Comparison of ENCODE assay signal across 23 mouse cellular contexts in the genomic region with DNA sequence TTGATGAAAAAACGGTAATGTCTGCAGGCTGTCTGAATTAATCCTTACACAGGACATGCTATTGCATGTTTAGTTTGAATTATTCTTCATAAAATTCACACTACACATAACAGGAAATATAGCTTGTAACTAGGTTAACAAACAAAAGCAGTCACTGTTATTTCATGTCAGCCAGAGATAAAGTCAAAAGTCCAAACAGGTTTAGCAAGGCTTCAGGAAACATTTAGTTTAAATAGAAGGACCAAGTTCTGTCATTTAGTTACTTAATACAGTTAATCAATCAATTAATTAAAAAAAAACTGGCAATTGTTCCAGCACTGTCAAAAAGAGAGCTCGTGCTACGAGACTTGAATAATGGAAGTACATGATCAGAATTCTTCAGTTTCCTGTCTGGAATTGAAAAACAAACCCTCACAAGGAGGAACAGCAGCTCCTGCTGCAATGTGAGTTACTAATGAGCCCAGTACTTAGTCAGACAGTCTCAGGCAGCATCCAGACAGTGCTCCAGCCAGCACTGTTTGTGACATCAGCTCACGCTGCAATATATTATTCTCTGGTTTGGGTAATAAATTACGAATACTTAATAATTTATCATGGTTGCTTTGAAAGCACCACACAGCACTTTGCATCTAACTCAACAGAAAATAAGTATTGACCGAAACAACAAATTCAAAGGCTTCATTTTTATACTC.
DNase-seq lines count a peak whose midpoint lies in the region; ATAC-seq lines count a peak whose summit lies in the region.
"Had no signal": no experiment of that assay in that cellular context is flagged by ENCODE, and none has a peak within 500 bp of the region (broad histone marks: within the 10 kb centered on the region; RNA-seq: fewer than 3 reads in every experiment).

No protein-coding gene starts in this region.

- no peak overlapping the region for H3K4me2 ChIP-seq in hindbrain, embryonic 15.5 days
- H3K4me2 ChIP-seq in neural tube, embryonic 12.5 days (replicated peaks): no peak overlapping the region
- H3K4me2 ChIP-seq in neural tube, embryonic 15.5 days: no peak overlapping the region
- no peak overlapping the region for H3K4me2 ChIP-seq in neural tube, embryonic 14.5 days (ENCODE audit: low read depth, low read length)
- H3K4me2 ChIP-seq: embryonic facial prominence, embryonic 15.5 days; heart, embryonic 11.5 days had no signal

- ATAC-seq in hindbrain, embryonic 15.5 days (ENCODE audit: low FRiP score, low read depth): peak; percentile 48; the same call in 1 of the 2 replicates
- 0 out of 2 replicates have a peak, but pooled peaks have one; percentile 37 for ATAC-seq in neural tube, embryonic 12.5 days (ENCODE audit: low FRiP score, low read depth)
- no peak; the same call in 1 of the 2 replicates for ATAC-seq in neural tube, embryonic 15.5 days (ENCODE audit: low FRiP score)
- peak; percentile 51; the same call in 1 of the 2 replicates for ATAC-seq in neural tube, embryonic 14.5 days (ENCODE audit: low read depth)
- ATAC-seq in monocyte, adult 5-6 weeks (replicated peaks; ENCODE audit: insufficient number of reproducible peaks, low FRiP score, low TSS enrichment, poor library complexity, severe bottlenecking): no peak
- ATAC-seq: activated CD4-positive, CD25-positive, alpha-beta regulatory T cell, adult 4 months; CD4-positive, CD25-positive, alpha-beta regulatory T cell, adult 4 months; forebrain, embryonic 14.5 days; forebrain, postnatal 0 days; intestine, postnatal 0 days had no signal

- H3K9ac ChIP-seq in hindbrain, embryonic 15.5 days: no peak overlapping the region
- no peak overlapping the region for H3K9ac ChIP-seq in neural tube, embryonic 12.5 days
- H3K9ac ChIP-seq in neural tube, embryonic 15.5 days (replicated peaks): no peak overlapping the region
- no peak overlapping the region for H3K9ac ChIP-seq in neural tube, embryonic 14.5 days (replicated peaks; ENCODE audit: low read depth, low read length)
- H3K9ac ChIP-seq: embryonic facial prominence, embryonic 15.5 days; forebrain, postnatal 0 days had no signal

- 57% methylated on average over 6 of the region's 6 CpGs for WGBS in hindbrain, embryonic 15.5 days
- 80% methylated on average over 6 of the region's 6 CpGs for WGBS in hindbrain, embryonic 10.5 days
- WGBS in neural tube, embryonic 12.5 days: 56% methylated on average over 6 of the region's 6 CpGs
- 48% methylated on average over 6 of the region's 6 CpGs for WGBS in neural tube, embryonic 15.5 days
- WGBS in neural tube, embryonic 14.5 days: 45% methylated on average over 6 of the region's 6 CpGs

- no peak overlapping the region for H3K4me3 ChIP-seq in hindbrain, embryonic 15.5 days
- no peak overlapping the region for H3K4me3 ChIP-seq in hindbrain, embryonic 10.5 days
- H3K4me3 ChIP-seq in neural tube, embryonic 12.5 days: no peak overlapping the region
- no peak overlapping the region for H3K4me3 ChIP-seq in neural tube, embryonic 15.5 days (replicated peaks)
- no peak overlapping the region for H3K4me3 ChIP-seq in neural tube, embryonic 14.5 days (ENCODE audit: low read depth, low read length)
- H3K4me3 ChIP-seq: embryonic facial prominence, embryonic 15.5 days had no signal

- no peak for DNase-seq in hindbrain, embryonic 10.5 days (ENCODE audit: low spot score)
- DNase-seq in forelimb bud, embryonic 11.5 days (ENCODE audit: low read depth, low spot score): peak; percentile 6
- DNase-seq: adrenal gland, adult 8-10 months; adrenal gland, postnatal 25 days; cerebellum, adult 11-12 months; cerebellum, adult 8-10 months; cerebellum, postnatal 10 days; cerebellum, postnatal 36 days; embryo, embryonic 11 days; forebrain, postnatal 0 days; gastrocnemius, postnatal 10 days; gastrocnemius, postnatal 36 days had no signal

- no peaks in the 10 kb centered on the region for H3K36me3 ChIP-seq in hindbrain, embryonic 15.5 days
- no peaks in the 10 kb centered on the region for H3K36me3 ChIP-seq in hindbrain, embryonic 10.5 days
- H3K36me3 ChIP-seq in neural tube, embryonic 12.5 days: no peaks in the 10 kb centered on the region
- H3K36me3 ChIP-seq in neural tube, embryonic 15.5 days: no peaks in the 10 kb centered on the region
- H3K36me3 ChIP-seq in neural tube, embryonic 14.5 days (ENCODE audit: control insufficient read depth, insufficient read depth, low read length): no peaks in the 10 kb centered on the region
- H3K36me3 ChIP-seq: embryonic facial prominence, embryonic 15.5 days had no signal

- H3K4me1 ChIP-seq in hindbrain, embryonic 15.5 days (replicated peaks): no peaks in the 10 kb centered on the region
- H3K4me1 ChIP-seq in hindbrain, embryonic 10.5 days (replicated peaks): no peaks in the 10 kb centered on the region
- no peaks in the 10 kb centered on the region for H3K4me1 ChIP-seq in neural tube, embryonic 12.5 days
- no peaks in the 10 kb centered on the region for H3K4me1 ChIP-seq in neural tube, embryonic 15.5 days
- H3K4me1 ChIP-seq in neural tube, embryonic 14.5 days (ENCODE audit: control insufficient read depth, insufficient read depth, low read length): no peaks in the 10 kb centered on the region
- H3K4me1 ChIP-seq: embryonic facial prominence, embryonic 15.5 days had no signal

- H3K27me3 ChIP-seq in hindbrain, embryonic 15.5 days: no peaks in the 10 kb centered on the region
- no peaks in the 10 kb centered on the region for H3K27me3 ChIP-seq in hindbrain, embryonic 10.5 days (ENCODE audit: insufficient read depth, poor library complexity, severe bottlenecking)
- H3K27me3 ChIP-seq in neural tube, embryonic 12.5 days (replicated peaks): no peaks in the 10 kb centered on the region
- no peaks in the 10 kb centered on the region for H3K27me3 ChIP-seq in neural tube, embryonic 15.5 days (replicated peaks)
- no peaks in the 10 kb centered on the region for H3K27me3 ChIP-seq in neural tube, embryonic 14.5 days (ENCODE audit: control insufficient read depth, insufficient read depth, low read length)
- H3K27me3 ChIP-seq: embryonic facial prominence, embryonic 15.5 days had no signal

- H3K27ac ChIP-seq in hindbrain, embryonic 15.5 days (replicated peaks): no peak overlapping the region
- H3K27ac ChIP-seq in hindbrain, embryonic 10.5 days: no peak overlapping the region
- no peak overlapping the region for H3K27ac ChIP-seq in neural tube, embryonic 12.5 days
- H3K27ac ChIP-seq in neural tube, embryonic 15.5 days (replicated peaks): no peak overlapping the region
- H3K27ac ChIP-seq in neural tube, embryonic 14.5 days (ENCODE audit: low read depth, low read length): no peak overlapping the region
- H3K27ac ChIP-seq: embryonic facial prominence, embryonic 15.5 days had no signal

- no peaks in the 10 kb centered on the region for H3K9me3 ChIP-seq in hindbrain, embryonic 15.5 days
- H3K9me3 ChIP-seq in hindbrain, embryonic 10.5 days: no peaks in the 10 kb centered on the region
- no peaks in the 10 kb centered on the region for H3K9me3 ChIP-seq in neural tube, embryonic 12.5 days
- no peaks in the 10 kb centered on the region for H3K9me3 ChIP-seq in neural tube, embryonic 15.5 days (replicated peaks)
- H3K9me3 ChIP-seq in neural tube, embryonic 14.5 days (ENCODE audit: control insufficient read depth, low read length): no peaks in the 10 kb centered on the region
- H3K9me3 ChIP-seq: embryonic facial prominence, embryonic 15.5 days had no signal

Comparison
In these comparisons a context has a peak if more than half of its experiments do, and no peak if none do; other contexts are left out.
1. ATAC-seq: peak in hindbrain, embryonic 15.5 days (single experiment), neural tube, embryonic 12.5 days (single experiment) and neural tube, embryonic 14.5 days (single experiment); none in neural tube, embryonic 15.5 days (single experiment) and monocyte, adult 5-6 weeks (single experiment).